Mouse (Mus musculus) liver, postnatal 0 days (tissue): ENCODE measurements around the gene 2010300C02Rik. TPM values are rescaled to one million over a fixed set of nuclear protein-coding genes. Genes with fewer than 3 reads are reported as not detected.

Experiments used
- ATAC-seq: fragments of 200-750 bp; cut with Nextera tagmentation; 2 replicates; pipeline ENCODE4 v1.8.0; 2017; ENCODE audit warnings: mild to moderate bottlenecking, moderate library complexity
- DNase-seq: peaks from one replicate; pipeline ENCODE4 v3.0.0-alpha.2; 2016
- H3K27ac ChIP-seq: fragments of 300-500 bp; sonication (generic); 2 replicates; pipeline ENCODE4 v1.5.1; 2014; ENCODE audit warnings: antibody characterized with exemption, moderate library complexity, mild to moderate bottlenecking, low read depth
- H3K27me3 ChIP-seq: fragments of 300-500 bp; sonication (generic); 2 replicates; pipeline ENCODE4 v1.6.1; 2014; ENCODE audit warnings: low read length, control low read depth, mixed read lengths; ENCODE audit not compliant: insufficient read depth
- H3K36me3 ChIP-seq: fragments of 300-500 bp; sonication (generic); replicated peaks from 2 replicates; pipeline ENCODE4 v1.6.1; 2014; ENCODE audit warnings: mild to moderate bottlenecking, control low read depth, low read length, moderate library complexity, mixed read lengths; ENCODE audit not compliant: insufficient read depth
- H3K4me1 ChIP-seq: fragments of 300-500 bp; sonication (generic); 2 replicates; pipeline ENCODE4 v1.6.1; 2014; ENCODE audit warnings: antibody characterized with exemption, mild to moderate bottlenecking, control low read depth; ENCODE audit not compliant: insufficient read depth
- H3K4me2 ChIP-seq: fragments of 300-500 bp; sonication (generic); 2 replicates; pipeline ENCODE4 v1.6.1; 2014; ENCODE audit warnings: low read depth, mild to moderate bottlenecking, low read length, moderate library complexity, mixed read lengths
- H3K4me3 ChIP-seq: fragments of 300-500 bp; sonication (generic); 2 replicates; pipeline ENCODE4 v1.5.1; 2014; ENCODE audit warnings: low read depth, low read length
- H3K9ac ChIP-seq: fragments of 300-500 bp; sonication (generic); replicated peaks from 2 replicates; pipeline ENCODE4 v1.6.1; 2014; ENCODE audit warnings: mild to moderate bottlenecking, moderate library complexity
- H3K9me3 ChIP-seq: fragments of 300-500 bp; sonication (generic); 2 replicates; pipeline ENCODE4 v1.6.1; 2016; ENCODE audit warnings: mild to moderate bottlenecking, control low read depth, low read length, mixed read lengths
- CTCF ChIP-seq: sonication (generic); IDR thresholded peaks from 2 replicates; pipeline ENCODE4 v1.5.1; 2016; ENCODE audit warnings: antibody characterized with exemption, low read depth
- EP300 ChIP-seq: IDR thresholded peaks from 2 replicates; pipeline ENCODE4 v1.6.1; 2016; ENCODE audit warnings: antibody characterized with exemption, low read depth, mild to moderate bottlenecking
- WGBS: fragments of 180-500 bp; shearing (Covaris S2); extraction: QIAGEN DNeasy Blood & Tissue Kit; methylation state at CpG from one replicate; pipeline ENCODE4 v1.1.7; 2014; ENCODE audit not compliant: insufficient replicate concordance; 5-methylcytosine and 5-hydroxymethylcytosine counted together
- polyA plus RNA-seq: library from polyadenylated mRNA; unstranded; fragments of >200 nt; fragmentation: Nextera tagmentation; extraction: Ambion mirVana; gene quantifications from 2 replicates; pipeline ENCODE4 v1.2.1, GENCODE M21; 2015

2010300C02Rik gene
- polyA plus RNA-seq, 1 experiment from 2014 or later, result 0.20 TPM

- Histone ChIP-seq H3K36me3 (no peaks in the 10 kb centered on the region), H3K4me3 (no peak overlapping the region), H3K27me3 (0 out of 2 replicates have a peak, but pooled peaks cover 2% of the 10 kb centered on the region), H3K27ac (no peak overlapping the region), H3K4me1 (no peaks in the 10 kb centered on the region), H3K9me3 (0 out of 2 replicates have a peak, but pooled peaks cover 2% of the 10 kb centered on the region), H3K9ac (no peak overlapping the region), H3K4me2 (no peak overlapping the region)
- ATAC-seq, result no peak
- WGBS, result 76% methylated on average over 6 of the region's 6 CpGs
- TF ChIP-seq EP300 (no peak), CTCF (no peak)
- no peak for DNase-seq
Measured at GRCm38 (mm10) chr1:37708270-37708955, 11.5 kb downstream of the 2010300C02Rik start.

GRCm38 (mm10) chr1:37702326-37702725 lies 17.6 kb downstream of the 2010300C02Rik start:
- DNase-seq, result no peak
- no peaks in the 10 kb centered on the region for H3K4me1 ChIP-seq
- H3K36me3 ChIP-seq, result no peaks in the 10 kb centered on the region
- H3K4me3 ChIP-seq, result no peak overlapping the region
- H3K27ac ChIP-seq, result no peak overlapping the region
- H3K27me3 ChIP-seq, result no peaks in the 10 kb centered on the region
- TF ChIP-seq EP300, result no peak
- TF ChIP-seq CTCF, result no peak
- no peak overlapping the region for H3K4me2 ChIP-seq
- no peak overlapping the region for H3K9ac ChIP-seq
- ATAC-seq, result no peak
- H3K9me3 ChIP-seq, result 0 out of 2 replicates have a peak, but pooled peaks cover 2% of the 10 kb centered on the region
- 61% methylated on average over 4 of the region's 4 CpGs for WGBS

GRCm38 (mm10) chr1:37698852-37699439 lies 20.9 kb downstream of the 2010300C02Rik start:
- ATAC-seq (no peak), DNase-seq (no peak)
- WGBS, result 56% methylated on average over 5 of the region's 5 CpGs
- no peaks in the 10 kb centered on the region for H3K4me1 ChIP-seq
- H3K36me3 ChIP-seq, result no peaks in the 10 kb centered on the region
- H3K27ac ChIP-seq, result no peak overlapping the region
- no peaks in the 10 kb centered on the region for H3K27me3 ChIP-seq
- no peaks in the 10 kb centered on the region for H3K9me3 ChIP-seq
- TF ChIP-seq EP300, result no peak
- no peak for TF ChIP-seq CTCF
- H3K9ac ChIP-seq, result no peak overlapping the region
- H3K4me3 ChIP-seq, result no peak overlapping the region
- no peak overlapping the region for H3K4me2 ChIP-seq

GRCm38 (mm10) chr1:37698186-37698839 lies 21.6 kb downstream of the 2010300C02Rik start:
- TF ChIP-seq CTCF, result no peak
- no peak for TF ChIP-seq EP300
- Histone ChIP-seq H3K4me1 (no peaks in the 10 kb centered on the region), H3K9ac (no peak overlapping the region), H3K27me3 (no peaks in the 10 kb centered on the region), H3K4me2 (no peak overlapping the region), H3K9me3 (no peaks in the 10 kb centered on the region), H3K36me3 (no peaks in the 10 kb centered on the region), H3K4me3 (no peak overlapping the region), H3K27ac (no peak overlapping the region)
- WGBS, result 70% methylated on average over 8 of the region's 8 CpGs
- ATAC-seq (no peak), DNase-seq (no peak)

- no peak overlapping the region for H3K4me3 ChIP-seq
- no peak overlapping the region for H3K27ac ChIP-seq
- ATAC-seq, result no peak
- no peaks in the 10 kb centered on the region for H3K36me3 ChIP-seq
- TF ChIP-seq CTCF, result no peak
- no peak for TF ChIP-seq EP300
- no peak overlapping the region for H3K9ac ChIP-seq
- no peak for DNase-seq
- WGBS, result 47% methylated on average over 3 of the region's 3 CpGs
- no peak overlapping the region for H3K4me2 ChIP-seq
- H3K9me3 ChIP-seq, result no peaks in the 10 kb centered on the region
- no peaks in the 10 kb centered on the region for H3K27me3 ChIP-seq
- H3K4me1 ChIP-seq, result no peaks in the 10 kb centered on the region
Measured at GRCm38 (mm10) chr1:37696918-37697317, 23.0 kb downstream of the 2010300C02Rik start.

- H3K27ac ChIP-seq, result no peak overlapping the region
- H3K4me2 ChIP-seq, result no peak overlapping the region
- no peak overlapping the region for H3K4me3 ChIP-seq
- H3K9ac ChIP-seq, result no peak overlapping the region
- DNase-seq (no peak), ATAC-seq (no peak)
- TF ChIP-seq EP300, result no peak
- TF ChIP-seq CTCF, result no peak
- H3K4me1 ChIP-seq, result no peaks in the 10 kb centered on the region
- H3K27me3 ChIP-seq, result no peaks in the 10 kb centered on the region
- 78% methylated on average over 9 of the region's 9 CpGs for WGBS
- H3K9me3 ChIP-seq, result no peaks in the 10 kb centered on the region
- no peaks in the 10 kb centered on the region for H3K36me3 ChIP-seq
Measured at GRCm38 (mm10) chr1:37695732-37696131, 24.2 kb downstream of the 2010300C02Rik start.
